Mouse (Mus musculus): ENCODE measurements at regions not wholly inside any gene's neighbourhood (a gene's known extent, or its start where the extent isn't known, plus 50 kb on each side); places are given as distances from the start of the nearest gene placed in this dataset.
A peak's percentile ranks its signal among the peaks of the same experiment; 100 is the strongest.

DNA sequence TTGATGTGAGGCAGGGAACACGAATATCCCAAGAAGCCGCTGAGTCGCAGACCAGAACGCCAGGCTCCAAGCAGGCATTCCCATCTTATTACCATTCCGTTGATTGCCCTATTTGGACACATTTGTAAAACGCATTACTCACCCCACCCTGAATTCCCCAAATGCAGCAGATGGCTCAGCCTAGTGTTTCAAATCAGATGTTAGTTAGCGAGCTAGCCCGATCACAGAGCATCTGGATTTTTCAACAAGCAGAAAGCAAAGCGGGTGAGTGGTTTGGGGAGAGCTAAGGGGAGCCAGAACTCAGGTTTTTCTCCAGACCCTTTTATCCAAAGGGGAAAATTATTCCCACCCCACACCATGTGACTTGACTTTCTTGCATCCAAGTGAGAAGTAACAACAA, 273.2 kb downstream of the Rwdd3 start:
- no peak for DNase-seq (ENCODE audit: low spot score)

DNA sequence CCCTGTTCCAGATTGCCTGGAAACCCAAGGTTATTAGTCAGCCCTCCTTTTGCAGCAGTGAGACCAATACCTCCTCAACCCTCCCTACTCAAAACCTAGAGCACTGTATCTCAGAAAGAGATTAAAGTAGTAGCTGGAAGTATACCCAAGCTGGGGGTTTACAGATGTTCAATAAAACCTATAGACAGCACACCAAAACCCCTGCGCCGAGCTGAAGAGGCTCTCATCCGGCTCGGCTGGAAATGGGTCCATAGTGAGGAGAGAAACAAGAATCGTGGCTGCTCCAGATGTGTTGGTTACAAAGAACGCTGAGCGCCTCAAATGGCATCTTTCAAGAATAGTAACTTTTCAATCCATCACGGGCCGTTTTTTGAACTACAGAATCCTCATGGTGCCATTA, 273.7 kb downstream of the Rwdd3 start:
- no peak for DNase-seq (ENCODE audit: low spot score)

DNA sequence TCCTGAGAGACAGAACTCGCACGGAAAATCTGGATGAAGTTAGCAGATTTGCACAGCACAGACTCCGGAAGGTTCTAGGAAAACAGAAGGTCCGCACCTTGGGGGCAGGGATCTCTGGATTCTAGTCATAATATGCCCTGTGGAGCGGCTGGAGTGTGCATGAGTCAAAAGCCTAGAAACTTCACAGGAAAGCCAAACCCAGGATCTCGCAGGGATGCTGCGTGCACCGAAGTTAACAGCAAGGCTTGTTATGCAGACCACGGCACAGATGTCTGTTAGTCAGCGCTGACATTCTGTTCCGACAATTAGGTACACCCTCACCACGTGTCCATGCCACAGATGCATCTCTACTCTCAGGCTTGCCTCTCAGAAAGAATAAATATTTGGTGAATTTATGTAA, 274.3 kb downstream of the Rwdd3 start:
- DNase-seq (ENCODE audit: low spot score): no peak

DNA sequence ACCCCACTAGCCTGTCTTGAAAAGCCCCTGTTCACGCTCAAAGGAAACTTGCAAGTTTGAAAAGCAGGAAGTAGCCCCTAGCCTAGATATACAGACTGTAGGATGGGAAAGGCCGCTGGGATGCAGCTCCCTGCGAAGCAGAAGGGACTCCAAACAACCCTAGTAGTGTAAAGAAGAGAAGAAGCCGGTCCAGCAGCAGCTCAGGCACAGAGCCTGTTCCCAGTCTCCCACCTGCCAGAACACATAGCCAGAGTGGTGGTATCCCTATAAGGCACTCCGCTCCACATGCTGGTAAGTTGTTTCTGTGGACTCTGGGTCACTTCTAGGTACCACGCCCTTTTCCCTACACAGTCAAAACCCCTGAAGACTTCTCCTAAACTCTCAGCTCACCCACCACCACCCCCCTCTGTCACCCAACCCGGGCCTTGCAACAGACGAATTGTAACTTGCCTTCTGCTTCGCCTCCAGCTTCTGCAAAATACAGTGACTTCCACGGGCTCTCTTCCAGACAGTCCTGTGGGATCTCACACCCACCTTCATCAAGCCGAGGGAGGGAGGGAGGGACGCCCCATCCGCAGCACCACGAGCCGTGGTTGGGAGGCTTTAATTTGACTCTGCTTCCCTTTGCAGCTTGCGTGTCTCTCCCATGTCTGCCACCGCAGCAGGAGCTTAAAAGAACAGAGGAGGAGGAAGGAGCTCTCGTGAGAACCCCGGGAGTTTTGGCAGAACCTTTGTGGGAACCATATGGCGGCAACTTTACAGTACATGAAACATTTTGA, 285.2 kb downstream of the Rwdd3 start:
- DNase-seq (ENCODE audit: low spot score): no peak

DNA sequence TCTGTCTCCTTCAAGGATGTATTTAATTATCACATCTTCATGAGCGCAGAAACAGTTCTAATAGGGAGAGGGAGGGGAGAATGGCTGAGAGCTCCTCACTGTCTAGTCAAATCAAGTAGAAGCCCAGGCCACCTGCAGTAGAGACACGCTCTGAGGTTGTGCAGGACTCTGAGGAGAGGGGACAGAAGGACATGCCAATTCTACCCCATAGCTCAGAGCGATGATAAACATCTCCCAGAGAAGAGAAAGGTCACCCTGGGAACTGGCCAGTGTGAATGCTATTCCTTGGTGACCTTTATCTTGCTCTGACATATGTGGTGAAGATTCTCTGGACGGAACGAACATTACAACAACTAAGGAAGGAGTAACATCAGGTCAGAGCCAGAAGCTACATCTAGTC, 286.1 kb downstream of the Rwdd3 start:
- no peak for DNase-seq (ENCODE audit: low spot score)

DNA sequence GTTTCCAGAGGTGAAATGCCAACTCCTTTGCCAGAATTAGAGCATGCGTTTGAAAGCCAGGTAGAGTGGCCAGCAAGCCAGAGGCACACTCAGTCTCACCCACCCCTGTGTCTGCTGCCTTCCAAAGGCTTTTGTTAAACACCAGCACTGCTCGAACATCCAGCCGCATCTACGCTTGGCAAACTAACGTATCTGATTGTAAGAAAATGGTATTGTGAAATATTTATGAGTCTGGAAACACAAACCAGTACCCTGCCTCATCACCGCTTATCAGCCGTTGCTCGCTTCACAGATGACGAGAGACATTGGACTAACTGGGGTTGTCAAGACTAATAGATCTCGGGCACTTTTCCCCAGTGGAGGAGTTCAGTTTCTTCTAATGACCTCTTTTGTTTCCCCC, 287.3 kb downstream of the Rwdd3 start:
- no peak for DNase-seq (ENCODE audit: low spot score)

DNA sequence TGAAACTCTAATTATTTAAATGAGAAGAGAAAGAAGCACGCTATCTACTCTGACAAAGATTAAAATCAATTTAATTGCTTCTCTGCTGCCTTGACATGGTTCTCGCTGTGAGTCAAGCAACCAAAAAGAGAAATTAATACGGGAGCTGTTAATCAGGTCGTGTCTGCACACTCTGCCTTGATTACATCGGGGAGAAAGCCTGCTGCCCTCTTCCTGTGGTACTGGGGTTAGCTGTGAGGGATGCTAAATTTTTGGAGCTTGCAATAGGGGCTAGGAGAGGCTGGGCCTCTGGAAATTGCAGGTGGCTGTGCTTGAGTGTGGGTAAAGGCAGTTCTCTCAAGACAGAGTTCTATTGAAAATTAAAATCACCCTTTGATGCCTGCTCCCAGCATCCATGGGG, 287.8 kb downstream of the Rwdd3 start:
- DNase-seq (ENCODE audit: low spot score): no peak

DNA sequence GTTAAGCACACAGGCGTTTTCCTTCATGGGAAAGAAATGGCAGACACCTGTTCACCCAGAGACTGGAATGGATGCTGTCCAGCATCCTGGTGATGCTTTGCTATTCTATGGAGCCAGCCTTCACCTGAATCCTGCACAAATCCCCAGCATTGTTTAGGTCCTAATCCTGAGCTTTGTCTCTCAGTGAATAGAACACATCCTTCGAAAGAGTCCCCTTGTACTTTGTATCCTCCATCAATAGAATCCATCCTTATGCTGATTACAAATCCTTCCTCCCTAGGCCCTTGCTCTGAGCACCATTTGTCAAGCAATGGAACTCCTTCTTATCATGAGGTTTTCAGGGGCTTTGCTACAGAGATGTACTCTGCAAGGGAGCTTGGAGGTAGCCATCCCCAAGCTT, 292.1 kb downstream of the Rwdd3 start:
- DNase-seq (ENCODE audit: low spot score): no peak

DNA sequence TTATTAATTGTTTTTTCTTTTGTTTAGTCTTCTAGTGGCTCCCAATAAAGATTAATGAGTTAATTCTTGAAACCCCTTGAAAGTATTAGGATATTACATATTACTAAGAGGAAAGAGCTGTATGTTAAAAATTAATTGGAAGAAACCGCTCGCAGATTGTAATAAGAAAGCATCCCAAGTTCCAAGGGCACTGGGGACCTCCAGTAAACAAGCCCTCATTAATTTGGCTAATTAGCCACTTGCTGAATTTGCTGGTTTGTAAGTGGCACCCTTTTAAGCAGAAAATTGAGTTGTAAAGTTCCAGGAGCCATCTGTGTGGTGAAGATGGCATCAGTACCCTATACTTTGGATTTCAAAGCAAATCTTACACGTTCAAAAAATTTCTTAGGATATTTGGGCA, 295.8 kb downstream of the Rwdd3 start:
- no peak for DNase-seq (ENCODE audit: low spot score)

DNA sequence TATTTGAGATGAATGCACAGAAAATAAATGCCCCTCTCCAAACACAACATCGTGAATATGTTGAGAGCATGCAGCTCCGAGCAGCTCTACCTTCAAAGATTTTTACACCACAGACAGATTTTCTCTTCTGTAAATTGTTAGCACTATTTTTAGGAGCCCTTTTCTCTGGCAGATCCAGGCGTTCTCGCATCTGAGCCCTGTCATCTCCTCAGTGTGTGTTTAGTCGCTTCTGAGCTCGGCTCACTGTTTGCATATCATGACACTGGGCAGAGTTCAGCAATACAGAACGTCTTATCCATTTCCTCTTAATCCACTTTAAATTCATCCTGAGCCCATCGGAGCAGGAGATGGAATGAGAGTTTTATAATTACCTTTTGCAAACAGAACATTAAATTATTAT, 306.5 kb downstream of the Rwdd3 start:
- no peak for DNase-seq (ENCODE audit: low spot score)

DNA sequence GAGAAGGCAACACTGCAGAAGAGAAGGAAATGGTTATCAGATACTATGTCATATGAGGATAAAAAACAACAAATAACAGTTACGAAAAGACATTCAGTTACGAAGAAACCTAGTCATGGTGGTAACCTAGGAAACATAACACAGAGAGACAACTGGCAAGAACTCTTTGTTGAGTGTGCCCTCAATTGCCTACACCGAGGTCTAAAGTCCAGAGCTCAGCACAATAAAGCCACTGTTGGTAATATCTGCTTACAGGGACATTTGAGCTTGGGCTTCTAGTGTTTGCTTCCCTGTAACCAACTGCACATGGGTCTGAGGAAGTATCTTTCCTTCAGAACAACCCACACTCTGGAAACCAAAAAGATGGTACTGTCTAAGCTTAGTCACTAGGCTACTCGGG, 309.9 kb downstream of the Rwdd3 start:
- no peak for DNase-seq (ENCODE audit: low spot score)

DNA sequence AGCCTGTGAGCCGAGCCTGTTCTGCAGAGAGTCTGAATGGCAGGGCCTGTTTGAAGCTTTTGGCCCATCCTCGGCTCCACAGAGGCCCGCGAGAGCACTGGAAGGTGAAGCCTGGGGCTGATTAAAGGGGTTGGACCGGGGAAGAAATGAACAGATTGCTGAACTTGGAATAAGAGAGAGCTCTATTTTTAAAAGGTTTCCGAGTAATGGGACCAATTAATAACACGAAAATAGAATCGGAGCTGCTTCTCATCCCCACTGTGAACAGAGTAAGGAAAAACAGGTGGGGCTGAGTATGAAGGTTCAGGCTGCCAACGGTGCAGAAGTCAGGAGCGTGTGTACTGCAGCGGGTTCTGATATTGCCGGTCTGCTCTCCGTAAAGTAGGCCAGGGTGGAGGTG, 313.2 kb downstream of the Rwdd3 start:
- no peak for DNase-seq (ENCODE audit: low spot score)

DNA sequence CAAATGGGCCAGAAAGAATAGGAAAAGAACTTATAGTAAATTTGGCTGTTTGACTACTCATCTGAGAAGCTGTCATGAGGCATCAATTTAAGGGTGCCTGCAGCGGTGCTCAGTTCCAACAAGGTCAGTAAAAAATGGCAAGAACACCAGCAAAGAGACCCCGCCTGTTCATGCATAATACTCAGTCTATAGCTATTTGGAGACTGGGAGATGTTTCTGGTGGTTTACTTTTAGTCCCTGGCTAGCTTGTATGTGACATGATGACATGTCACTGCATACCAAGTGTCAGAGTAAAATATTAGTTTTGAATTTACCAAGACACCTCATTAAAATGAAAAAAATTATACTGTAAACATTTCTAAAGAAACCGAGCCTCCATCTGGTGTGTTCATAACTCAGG, 317.2 kb downstream of the Rwdd3 start:
- DNase-seq (ENCODE audit: low spot score): no peak

DNA sequence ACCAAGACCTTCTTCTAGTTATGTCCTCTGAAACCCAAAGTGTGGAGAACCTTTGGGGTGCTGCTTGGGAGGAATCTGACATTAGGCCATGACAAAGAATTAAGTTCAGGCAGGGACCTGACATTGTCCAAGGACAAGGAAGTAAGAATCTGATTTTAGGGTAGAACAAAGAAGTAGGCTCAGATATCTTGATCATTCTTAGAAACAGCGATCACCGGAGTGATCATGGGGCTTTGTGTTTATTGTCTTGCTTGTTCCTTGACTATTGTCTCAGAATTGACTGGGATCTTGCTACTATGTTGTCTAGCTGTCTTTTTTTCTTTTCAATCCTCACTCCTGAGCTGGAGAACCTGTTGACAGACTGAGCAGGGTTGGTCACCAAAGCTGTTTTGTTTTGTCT, 327.9 kb downstream of the Rwdd3 start:
- no peak for DNase-seq (ENCODE audit: low spot score)

DNA sequence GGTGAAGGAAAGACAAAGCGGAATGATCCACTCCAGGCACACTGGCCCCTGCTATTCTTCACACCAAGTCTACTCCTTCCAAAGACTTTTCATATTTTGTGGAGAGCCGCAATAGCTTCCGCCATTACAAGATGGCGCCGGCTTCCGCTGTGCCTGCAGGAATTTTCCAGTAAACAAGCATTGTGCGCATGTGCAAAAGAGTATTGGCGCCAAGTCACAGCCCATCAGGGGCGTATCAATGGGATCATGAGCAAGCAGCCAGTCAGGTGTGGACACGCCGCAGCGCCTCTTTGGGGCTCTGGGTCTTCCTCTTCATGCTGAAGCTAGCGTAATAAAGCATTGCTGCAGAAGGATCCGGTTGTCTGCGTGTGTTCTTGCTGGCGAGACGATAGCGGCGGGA, 348.0 kb downstream of the Rwdd3 start:
- DNase-seq (ENCODE audit: low spot score): no peak

DNA sequence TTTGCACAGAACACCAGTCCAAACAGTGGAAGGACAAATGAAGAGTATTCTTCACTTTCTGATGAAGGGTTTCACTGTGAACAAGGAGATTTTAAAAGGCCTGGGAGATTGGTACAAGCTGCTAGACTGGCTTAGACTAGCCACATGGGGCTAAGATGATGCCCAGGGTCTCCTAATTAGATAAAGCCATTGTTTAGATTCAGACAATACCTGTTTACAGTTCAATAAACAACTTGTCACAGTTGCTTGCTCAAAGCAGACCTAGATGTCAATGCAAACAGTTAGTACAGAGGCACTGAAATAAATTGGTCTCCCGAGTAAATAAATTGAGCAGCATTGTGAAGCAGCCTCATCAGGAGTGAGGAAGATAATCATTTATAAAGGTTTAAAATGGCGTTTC, 359.6 kb downstream of the Rwdd3 start:
- DNase-seq (ENCODE audit: low spot score): no peak

DNA sequence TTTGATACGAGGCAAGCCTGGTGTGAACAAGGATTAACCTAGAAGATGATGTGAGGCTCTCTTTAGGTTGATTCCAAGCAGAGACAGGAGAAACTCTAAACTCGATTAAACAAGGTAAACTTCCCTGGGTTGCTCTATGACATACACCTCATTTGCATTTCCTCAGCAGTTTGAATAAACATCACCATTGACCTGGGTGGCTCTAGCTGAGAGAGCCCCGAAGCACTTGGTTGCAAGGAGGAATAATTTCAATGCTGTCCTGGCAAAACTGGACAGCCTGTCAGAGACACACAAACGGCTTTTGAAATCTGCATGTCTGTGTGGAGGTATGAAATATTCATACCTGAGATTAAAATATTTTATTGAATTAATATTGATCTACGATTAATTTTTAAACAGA, 361.0 kb downstream of the Rwdd3 start:
- no peak for DNase-seq (ENCODE audit: low spot score)

DNA sequence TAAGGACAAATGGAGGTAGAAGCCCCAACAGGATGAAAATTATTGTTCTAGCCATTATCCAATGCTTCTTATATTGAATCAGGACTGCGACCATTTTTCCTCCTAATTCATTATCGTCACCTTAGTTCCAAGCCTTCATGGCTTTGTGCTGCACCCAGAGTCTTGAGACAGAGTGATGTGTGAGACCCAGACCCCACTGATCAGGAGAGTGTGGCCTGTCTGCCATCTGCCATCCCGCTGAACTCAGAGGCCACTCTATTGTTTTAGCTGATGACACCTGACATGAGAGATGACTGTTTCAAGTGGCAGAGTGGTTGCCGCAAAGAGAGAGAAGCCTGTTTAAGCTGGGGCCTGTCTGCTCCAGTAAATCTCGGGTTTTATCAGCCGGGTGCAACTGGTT, 361.4 kb downstream of the Rwdd3 start:
- DNase-seq (ENCODE audit: low spot score): no peak

DNA sequence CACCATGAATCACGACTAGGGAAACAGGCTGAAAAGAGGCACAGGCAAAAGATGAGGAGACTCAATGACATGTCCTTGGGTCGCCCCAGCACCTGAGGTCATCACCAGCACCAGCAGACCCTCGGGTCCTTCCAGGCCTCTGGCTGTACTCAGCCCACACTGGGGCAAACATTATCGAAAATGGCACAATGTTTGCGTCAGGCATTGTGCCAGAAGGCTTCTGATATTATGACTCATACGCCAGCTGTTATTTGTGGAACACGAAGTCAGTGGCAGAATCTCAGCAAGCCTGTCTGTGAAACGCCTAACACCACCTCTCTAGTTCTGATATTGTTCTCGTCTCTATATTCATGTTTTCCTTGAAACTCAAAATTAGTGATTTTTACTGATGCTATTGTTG, 384.8 kb downstream of the Rwdd3 start:
- DNase-seq (ENCODE audit: low spot score): peak; percentile 73

DNA sequence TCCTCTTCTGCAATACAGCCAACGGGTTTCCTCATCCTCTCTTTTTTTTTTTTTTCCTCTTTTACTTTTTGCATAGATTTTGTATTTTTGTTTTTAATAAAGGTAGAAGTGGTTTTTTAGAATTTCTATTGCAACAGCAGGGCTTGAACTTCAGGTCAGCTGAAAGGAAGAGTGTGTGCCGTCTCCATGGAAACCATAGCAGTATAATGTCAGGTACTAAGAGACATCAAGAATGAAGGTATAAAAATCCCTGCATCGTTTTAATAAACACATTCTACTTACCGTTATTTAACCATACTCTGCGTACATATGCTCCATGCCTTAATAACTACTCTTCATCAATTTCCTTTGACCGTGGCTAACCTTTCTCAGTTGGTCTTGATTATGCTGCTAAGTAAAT, 390.0 kb downstream of the Rwdd3 start:
- DNase-seq (ENCODE audit: low spot score): no peak

DNA sequence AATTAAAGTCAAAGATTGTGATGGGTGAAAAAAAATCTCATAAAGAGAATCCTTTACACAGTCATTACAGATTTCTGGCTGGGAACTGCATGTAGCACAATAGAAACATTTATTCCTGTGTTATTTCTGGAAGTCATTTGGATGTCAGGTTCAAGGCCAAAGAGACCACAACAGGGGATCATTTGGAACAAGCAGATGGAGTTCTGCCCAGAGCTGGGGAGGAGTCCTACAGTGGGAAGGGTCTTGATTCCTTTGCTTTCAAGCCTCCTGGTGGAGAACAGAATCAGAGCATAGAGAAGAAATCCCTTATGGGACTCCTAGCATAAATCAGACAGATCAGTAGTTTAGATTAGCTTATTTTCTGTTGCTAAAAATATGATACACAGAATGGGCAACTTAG, 392.4 kb downstream of the Rwdd3 start:
- DNase-seq (ENCODE audit: low spot score): no peak

DNA sequence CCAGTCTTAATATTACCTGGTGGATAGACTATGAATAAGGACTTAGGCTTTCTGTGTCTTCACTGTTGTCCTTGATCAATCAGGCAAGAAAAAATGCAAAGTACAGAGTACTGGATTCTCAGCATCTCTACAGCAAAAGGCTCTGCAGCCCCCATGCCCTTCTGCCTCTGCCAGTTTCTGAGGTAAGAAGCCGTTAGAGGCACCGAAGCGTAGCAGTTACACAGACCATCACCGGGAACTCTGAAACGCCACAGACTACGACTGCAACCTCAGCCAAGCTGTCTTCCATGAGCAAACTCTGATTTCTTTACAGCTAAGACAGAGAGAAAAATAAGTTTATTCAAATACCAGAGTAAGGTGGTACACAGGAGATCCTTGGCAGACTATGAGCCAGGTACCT, 396.5 kb downstream of the Rwdd3 start:
- no peak for DNase-seq (ENCODE audit: low spot score)

DNA sequence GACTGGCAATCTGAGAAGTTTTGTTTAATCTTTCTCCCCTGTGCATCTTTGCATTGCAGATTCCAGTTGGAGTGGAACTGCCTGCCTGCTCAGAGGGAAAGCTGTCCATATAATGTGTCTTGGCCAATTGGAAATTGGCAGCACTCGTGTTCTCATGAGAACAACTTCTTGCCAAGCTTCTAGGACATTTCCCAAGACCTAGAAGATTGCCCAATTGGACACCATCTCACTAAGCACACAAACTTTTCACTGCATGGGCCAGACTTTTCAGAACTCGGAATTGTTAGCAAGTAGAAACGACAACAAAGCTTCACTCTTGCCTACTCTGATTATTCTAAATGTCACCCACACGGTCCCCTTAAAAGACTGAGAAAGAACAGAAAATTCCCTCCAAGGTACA, 409.8 kb downstream of the Rwdd3 start:
- DNase-seq (ENCODE audit: low spot score): no peak

DNA sequence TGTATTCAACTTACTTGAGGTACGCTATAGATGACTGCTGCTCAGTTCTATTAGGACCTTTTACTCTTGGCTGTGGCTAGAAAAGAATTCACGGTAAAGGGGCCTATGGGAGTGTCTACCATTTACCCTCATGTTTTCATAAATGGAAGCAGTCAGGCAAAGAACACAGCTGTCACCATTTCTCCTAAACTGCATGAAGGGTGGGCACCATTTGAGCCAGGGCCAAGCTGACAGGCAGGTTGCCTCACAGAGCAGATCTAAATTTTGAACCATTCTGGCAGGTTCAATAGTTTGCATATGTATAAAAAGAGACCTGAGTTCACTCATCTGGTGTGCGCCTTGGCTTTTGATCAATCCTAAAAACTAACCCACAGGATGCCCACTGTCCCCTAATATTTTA, 410.3 kb downstream of the Rwdd3 start:
- DNase-seq (ENCODE audit: low spot score): no peak

DNA sequence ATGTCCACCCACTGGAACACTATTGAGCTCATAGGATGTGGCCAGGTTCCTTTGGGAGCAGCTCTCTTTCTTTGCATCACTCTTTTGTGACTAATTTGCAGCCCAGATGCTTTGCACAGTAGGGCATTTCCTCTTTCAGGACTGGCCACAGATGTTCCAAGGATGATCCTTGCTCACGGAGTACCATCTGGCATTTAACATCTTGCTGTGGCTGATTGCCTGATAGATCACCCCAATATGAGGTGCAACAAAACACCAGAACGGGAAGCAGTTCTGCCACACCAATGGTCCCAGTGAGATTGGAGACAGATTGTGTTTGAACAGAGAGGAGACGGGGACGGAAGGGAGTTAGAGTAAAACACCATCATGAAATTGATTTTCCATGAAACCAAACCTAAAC, 423.0 kb downstream of the Rwdd3 start:
- DNase-seq (ENCODE audit: low spot score): no peak
